Mouse (Mus musculus) CD4-positive, CD25-positive, alpha-beta regulatory T cell, adult 4 months (primary cell): ENCODE results near the gene Vkorc1l1. TPM values are rescaled to one million over a fixed set of nuclear protein-coding genes. Genes with fewer than 3 reads are reported as not detected.

Experiments
- ATAC-seq: one replicate; pipeline ENCODE4 v1.8.0; 2017
- polyA plus RNA-seq, 2 experiments: library from polyadenylated mRNA; unstranded; fragments of 100-300 nt; shearing (Covaris generic); gene quantifications; one replicate each; pipeline ENCODE4 v1.2.1; 2017

Gene Vkorc1l1
- polyA plus RNA-seq, 2 experiments from 2014 or later, result 5.0 to 6.2 TPM

DNA sequence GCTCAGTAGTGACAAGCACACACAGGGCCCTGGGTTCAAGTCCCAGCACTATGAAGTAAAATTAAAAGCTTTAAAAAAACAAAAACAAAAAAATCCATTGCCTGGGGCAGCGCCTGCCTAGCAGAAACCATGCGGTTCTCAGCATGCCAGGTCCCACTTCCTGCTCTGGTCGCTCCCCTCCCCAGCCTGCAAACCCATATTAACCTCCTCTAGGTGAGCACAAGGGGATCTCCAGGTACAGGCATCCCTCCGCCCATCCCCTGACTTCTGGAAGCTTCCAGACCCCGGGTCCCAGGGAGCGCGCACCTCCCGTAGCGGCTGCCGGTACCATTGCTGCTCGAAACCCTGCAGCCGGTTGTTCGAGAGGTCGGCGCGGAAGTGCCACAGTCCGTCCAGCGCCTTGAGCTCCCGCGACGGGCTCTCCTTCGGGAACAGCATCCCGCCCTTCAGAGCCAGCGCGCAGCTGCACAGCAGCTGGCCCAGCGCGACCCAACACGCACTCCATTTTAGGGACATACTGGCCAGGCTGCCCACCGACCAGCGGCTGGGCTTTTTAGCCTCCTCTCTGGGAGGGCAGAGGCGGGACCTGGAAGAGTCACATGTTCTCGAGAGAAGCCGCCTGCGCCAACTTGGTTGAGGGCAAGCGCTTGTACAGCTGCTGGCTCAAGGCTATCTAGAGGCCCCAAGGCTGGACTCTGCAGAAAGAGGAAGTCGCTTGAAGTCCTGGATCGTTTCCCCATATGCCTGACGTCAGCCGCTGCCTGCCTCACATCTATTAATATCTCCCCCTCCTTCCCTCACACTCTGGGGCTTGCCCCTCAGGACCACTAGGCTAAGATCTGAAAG lies 60.8 kb downstream of the Vkorc1l1 start, which contains the start of gene Gusb:
TSS of gene Gusb (minus strand) at position 749 of the 846 bp plus-strand sequence.
- ATAC-seq, result peak; percentile 84

DNA sequence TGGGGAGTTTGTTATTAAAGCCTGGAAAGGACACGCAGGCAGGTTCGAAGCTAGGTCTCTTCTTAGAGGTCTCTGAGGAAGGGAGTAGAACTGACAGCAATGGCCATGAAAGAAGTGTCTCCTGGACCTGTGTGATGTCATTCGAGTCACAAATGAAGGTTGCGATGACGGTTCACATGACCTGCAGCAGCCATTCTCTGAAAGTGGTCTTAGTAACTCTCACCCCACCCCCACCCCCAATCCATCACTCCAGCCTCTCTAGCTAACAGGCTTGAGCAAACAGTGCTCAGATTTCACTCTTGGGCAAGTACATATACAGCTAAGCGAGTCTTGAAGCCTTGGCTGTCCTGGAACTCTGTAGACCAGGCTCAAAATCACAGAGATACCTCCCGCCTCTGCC lies 61.5 kb downstream of the Vkorc1l1 start:
- no peak for ATAC-seq

DNA sequence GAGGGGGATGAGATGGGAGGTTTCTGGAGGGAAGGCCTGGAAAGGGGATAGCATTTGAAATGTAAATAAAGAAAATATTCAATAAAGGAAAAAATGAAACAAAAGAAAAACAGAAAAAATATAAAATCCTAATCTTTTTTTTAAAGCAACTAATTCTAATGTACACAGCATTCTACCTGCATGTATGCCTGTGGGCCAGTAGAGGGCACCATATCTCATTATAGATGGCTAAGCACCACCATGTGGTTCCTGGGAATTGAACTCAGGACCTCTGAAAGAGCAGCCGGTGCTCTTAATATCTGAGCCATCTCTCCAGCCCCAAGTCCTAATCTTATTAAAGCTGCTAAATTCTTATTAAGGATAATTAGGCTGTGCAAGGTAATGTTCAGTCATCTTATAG lies 65.6 kb downstream of the Vkorc1l1 start:
- peak; percentile 53 for ATAC-seq

DNA sequence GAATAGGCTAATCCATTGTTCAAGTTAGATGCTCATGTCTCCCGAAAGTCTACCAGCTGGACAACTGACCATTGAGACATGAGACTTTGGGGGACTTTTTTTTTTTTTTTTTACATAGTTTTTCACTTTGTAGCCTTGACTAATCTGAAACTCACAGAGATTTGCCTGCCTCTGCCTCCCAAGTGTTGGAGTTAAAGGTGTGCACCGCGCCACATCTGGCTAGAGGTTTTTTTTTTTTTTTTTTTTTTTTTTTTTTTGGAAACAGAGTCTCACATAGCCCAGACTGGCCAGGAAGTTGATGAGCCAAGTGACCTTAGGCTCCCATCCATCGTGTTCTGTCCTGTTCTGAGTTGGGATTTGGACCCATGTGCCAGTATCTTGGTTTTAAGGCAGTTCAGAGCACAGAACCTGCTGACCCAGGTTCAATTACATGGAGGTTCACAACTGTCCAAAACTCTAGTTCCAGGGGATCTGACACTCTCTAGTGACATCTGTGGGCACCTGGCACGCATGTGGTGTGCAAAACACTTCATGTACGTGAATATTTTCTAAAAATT lies 66.3 kb downstream of the Vkorc1l1 start:
- no peak for ATAC-seq

DNA sequence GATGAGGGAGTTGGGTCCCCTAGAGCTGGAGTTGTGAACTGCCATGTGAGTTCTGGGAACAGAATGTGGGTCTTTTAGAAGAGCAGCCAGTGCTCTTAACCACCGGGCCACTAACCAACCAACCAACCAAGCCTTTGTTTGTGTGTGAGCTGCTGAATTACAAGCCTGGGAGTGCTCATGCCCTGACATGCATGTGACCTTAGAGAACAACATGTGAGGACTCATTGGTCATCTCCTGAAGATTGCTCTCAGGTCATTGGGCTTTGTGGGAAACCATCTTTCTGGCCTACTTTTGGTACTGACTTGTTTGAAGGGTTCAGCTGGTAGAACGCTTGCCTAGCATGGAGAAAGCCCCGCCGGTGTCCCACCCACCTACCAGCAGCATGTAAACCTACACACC lies 68.0 kb downstream of the Vkorc1l1 start:
- no peak for ATAC-seq

DNA sequence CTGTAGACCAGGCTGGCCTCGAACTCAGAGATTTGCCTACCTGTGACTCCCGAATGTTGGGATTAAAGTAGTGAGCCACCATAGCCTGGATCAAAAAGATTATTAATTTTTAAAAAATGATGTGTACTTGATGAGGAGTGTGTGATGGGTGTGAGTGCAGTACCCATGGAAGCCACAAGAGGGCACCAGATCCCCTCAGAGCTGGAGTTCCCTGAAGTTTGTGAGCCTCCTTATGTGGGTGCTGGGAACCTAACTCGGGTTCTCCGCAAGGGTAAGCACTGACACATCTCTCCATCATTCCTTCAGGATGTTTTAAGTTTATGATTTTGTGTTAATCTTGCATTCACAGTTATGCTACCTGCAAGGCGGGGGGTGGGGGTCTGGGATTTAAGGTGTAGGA lies 69.2 kb downstream of the Vkorc1l1 start:
- no peak for ATAC-seq

DNA sequence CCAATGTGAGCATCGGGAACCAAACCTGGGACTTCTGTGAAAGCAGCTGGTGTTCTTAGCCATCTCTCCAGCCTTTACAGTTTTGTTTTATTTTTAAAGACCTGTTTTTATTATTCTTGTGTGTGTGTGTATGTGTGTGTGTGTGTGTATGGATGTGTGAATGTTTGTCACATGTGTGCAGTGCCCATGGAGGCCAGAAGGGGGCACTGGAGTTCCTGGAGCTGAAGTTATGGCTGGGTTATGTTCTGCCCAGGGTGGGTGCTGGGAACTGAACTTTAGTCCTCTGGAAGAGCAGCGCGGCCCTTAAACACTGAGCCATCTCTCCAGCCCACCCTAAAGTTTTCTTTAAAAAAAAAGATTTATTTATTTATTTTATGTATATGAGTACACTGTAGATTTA lies 73.3 kb downstream of the Vkorc1l1 start:
- ATAC-seq, result no peak

DNA sequence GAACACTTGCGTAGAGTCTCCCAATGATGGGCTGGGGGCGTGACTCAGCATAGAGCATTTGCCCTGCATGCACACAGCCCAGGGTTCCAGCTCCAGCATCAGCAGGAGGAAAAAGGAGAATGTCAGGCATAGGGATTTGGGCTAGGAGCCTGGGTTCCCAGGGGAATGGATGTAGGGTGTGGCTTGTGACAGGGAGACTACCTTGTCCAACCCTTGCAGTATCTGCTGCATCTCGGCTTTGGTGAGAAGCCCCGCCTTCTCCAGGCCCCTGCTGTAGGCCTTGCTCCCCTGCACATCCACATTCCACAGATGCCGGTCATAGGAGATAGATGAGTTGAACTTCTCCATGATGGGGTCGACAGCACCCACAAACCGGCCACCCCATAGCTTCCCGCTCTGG lies 77.7 kb downstream of the Vkorc1l1 start:
- ATAC-seq, result no peak

DNA sequence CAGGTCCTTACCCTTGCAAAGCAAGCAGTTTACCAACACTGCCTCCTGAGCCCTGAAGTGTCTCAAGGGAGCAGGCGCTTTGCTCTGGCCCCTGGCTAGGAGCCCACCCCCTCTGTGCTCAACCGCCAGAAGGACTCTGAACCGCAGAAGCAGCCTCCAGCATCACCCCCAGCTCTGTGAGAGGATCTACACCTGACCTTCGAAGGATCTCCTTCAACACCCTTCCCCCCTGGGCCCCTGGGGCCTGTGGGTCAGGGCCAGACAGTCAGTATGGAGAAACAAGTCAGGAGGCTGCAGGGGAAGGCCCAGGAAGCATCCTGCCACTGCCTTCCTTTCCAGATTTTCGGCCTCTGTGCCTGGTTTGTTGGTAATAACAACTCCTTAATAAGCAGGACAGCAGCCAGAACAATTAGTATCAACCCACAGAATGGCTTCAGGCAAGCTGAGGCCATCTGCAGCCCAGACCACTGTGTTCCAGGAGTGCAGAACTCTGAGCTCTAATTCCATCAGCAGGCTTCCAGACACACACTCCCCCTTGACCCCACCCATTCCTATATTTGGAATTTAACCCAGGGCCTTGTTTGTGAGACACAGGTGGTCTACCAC lies 79.7 kb downstream of the Vkorc1l1 start:
- ATAC-seq, result no peak

DNA sequence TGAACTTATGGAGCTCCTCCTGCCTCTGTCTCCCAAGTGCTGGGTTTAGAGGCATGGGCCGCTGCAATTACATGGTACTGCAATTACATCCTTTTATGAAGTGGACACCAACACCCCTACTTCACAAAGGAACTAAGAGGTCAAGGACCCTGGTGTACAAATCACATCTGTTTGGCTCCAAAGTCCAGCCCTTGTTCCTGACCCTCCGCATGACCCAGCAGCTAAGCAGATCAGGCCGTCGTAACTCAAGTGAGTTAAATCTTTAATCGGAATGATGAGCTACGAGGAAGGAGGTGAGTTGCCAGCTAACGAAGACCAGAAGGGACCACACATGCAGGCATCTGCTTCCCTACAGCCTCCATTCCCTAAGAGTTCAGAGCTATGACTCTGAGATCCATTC lies 80.6 kb downstream of the Vkorc1l1 start:
- no peak for ATAC-seq

DNA sequence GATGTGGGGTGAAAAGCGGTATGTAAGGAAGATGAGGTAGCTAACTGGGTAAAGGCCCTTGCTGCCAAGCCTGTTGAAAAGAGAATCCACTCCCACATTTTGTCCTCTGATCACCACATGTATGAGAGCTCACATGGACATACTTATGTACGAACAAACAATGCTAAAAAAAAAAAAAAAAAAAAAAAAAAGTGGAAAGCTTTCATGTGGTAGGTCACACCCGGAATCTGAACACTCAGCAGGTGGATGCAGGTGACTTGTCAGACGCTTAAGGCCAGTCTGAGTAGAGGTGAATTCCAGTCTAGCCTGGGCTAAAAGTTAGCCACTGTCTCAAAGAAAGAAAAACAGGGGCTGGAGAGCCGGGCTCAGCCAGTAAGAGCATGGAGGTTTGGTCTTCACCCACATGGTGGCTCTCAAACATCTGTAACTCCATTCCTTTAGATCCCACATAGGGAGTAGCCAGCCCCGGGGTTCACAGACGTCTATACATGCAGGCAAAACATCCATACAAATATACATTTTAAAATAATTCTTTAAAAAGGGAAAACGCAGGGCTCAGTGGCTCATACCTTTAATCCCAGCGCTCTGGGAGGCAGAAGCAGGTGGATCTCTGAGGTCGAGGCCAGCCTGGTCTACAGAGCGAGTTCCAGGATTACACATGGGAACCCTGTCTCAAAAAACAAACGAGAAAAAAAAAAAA lies 81.4 kb downstream of the Vkorc1l1 start:
- no peak for ATAC-seq

DNA sequence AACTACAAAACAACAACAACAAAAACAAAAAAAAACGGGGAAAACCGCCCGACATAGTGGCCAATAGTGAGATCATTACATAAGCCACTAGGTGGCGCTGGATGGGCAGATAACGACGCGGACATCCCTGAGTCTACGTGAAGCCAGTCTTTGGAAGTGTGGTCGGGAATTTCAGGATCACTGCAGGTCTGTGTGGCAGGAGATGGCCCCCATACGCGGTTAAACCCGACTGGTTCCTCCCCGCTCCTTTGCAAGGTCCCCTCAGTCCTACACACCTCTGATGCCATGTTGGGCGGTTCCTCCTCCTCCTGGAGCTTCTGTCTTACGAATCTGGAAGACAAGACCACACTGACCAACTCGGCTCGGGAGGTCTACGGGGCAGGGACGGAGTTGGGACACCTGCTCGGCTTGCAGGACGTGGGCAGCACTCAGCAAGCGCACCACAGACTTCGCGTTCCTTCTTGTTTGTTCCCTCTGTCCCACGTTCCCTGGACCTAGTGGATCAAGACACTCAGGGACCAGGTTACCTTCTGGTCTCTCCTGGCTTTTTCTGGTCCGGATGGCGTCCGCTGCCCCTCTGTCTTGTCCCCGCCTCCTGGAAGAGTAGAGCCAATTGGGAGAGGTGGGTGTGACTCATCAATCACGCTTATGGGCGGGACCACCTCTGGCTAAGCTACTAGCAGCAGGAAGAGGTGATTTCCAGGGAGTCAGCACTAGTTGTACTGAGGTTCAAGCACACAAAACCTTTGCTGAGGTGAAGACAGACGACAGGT lies 82.2 kb downstream of the Vkorc1l1 start:
- ATAC-seq, result peak; percentile 93

DNA sequence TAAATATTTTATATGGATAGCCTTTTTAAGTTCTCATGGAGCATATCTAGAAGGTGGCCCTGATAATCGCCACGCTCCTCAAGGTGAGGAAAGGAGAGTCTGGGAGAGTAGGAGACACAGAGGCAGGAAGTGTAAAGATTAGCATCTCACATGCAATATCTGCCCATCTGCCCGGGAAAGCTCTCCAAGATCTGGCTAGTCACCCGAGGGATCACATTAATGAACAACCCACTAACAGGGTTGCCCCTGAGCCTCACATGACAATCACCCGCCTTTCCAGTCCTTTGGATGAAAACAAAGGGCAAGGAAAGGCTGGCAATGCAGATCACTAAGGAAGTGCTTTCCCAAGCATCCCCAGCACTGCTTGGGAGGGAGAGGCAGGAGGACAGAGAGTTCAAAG lies 85.4 kb downstream of the Vkorc1l1 start:
- no peak for ATAC-seq

DNA sequence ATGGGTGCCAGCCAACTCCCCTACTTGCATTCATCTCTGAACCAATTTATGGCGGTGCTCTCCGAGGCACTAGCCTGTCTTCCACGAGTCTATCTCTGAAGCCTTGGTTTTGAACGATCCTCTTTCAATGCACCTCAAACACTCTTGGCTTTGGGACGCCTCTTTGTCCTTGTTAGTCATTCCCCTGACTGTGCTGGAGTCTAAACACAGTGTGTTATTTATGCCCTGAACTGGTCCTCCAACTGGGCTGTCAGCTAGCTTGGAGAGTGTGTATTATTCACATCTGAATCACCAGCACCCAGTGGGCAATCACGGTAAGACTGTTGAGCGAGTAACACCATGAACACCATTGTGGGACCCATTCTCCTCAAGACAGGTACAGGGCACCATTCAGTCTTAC lies 85.9 kb downstream of the Vkorc1l1 start:
- ATAC-seq, result no peak

DNA sequence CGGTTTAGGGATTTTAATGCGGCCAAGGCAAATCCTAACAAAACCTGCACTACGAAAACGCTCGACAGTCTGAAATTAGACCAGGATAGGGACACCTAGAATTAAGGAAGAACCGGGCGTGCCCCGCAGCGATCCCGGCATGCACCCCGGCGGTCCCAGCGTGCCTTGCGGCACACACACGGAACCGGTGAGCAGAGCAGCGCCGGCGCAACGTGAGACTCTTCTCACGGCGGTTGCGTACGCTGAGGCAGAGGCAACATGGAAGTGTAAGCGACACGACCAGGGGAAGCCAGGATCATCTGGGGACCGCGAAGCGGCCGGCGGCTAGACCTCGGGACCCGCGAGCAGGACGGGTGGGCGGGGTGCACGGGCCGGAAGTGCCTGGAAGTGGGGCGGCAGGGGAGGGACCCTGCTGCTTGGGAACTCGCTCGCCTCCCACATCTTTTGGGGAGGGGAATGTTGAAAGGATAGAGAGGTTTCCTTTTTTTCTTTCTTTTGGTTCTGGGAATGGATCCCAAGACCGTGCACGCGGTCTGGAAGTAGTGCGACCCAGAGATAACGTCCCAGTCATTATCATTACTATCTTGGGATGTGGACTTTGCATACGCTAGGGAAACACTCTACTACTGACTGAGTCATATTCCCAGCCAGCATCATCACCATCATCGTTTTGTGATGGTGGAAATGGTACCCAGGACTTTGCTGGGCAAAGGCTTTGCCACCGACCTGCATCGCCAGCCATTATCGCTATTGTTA lies 87.5 kb downstream of the Vkorc1l1 start, which contains the start of the genes Asl and Crcp:
TSS of gene Asl (minus strand) at position 106 of the 756 bp plus-strand sequence.
TSS of gene Crcp (plus strand) at position 149 of the 756 bp plus-strand sequence.
- ATAC-seq, result peak; percentile 70

DNA sequence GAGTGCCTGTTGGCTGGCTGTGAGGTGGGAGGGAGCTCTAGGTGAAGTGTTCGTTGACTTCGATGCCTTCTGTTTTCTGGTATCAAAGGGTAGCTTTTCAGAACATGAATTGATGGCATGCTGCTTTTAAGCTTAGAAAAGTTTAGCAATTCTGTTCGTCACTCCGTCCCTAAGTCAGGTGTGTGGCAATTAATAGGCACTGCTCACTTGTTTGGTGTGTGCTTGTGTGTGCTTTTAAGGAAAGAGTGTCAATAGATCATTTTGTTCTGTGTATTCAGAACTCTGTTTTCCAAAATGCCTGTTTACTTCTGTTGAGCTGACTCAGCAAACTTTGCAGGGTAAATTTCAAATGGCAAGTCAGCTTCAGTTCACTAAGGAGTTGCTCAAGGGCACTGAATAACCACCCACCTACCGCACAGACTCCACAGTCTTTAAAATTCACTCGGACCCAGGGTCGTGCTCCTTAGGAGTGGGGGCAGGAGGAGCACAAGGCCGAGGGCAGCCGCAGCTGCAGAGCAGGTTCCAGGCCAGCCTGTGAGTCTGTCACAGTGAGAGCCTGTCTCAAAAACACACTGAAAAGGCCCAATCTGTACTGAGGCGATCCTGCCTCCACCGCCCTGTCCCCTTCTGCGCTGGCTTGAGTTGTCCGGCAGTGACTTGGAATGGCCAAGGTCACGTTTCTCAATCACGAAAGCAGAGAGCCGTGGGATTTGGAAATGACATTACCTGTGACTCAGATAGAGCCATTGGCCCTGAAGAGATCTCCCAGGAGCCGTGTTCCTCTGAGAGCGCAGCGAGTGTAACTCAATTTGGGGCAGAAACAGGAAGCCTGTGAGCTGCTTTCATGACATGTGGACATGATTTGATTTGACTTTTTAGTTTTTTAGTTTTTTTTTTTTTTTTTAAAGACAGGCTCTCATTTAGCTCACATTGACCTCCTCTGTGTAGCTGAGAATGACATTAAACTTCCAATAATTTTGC lies 89.9 kb downstream of the Vkorc1l1 start:
- no peak for ATAC-seq

DNA sequence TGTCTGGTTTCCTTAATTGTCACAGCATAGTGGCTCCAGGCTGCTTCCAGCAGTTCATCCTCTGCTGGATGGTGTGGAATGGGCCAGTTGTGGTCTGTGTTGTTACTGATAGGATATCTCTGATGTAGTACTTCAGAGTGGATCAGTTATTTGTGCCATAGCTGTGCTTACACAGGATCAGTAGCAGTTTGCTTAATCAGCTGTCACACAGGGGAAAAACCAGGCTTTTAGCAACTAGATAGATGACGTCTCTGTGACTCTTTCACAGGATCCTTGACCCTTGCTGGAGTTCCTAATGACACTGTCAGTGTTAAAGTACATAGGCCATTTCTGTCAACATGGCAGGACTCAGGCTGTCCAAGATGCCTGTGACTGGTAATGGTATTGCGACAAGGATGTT lies 92.1 kb downstream of the Vkorc1l1 start:
- ATAC-seq, result no peak
